Mouse (Mus musculus) mammary gland, adult 2 months (tissue): ENCODE data around the gene Rlim. TPM values are rescaled to one million over a fixed set of nuclear protein-coding genes. Genes with fewer than 3 reads are reported as not detected.

ENCODE experiments used
- polyA plus RNA-seq: library from polyadenylated mRNA; depleted of rRNA; stranded (reverse); fragments of >200 nt; gene quantifications from 2 replicates; pipeline ENCODE4 v1.2.3, GENCODE M21; 2012; ENCODE audit warnings: low replicate concordance; rRNA removed

The Rlim gene
- 2.6 and 5.5 TPM in 2 replicates for polyA plus RNA-seq

GRCm38 (mm10) chrX:103981169-103981689, at the start of gene Rlim:
Gene Rlim, minus strand, starts transcription at chrX:103981284.

Other genes with a start within 250 kb of the Rlim start
- gene Slc16a2, start 159.3 kb downstream of the Rlim start, polyA plus RNA-seq: 16.5 and 33.5 TPM in 2 replicates
- 0.11 and 0.14 TPM in 2 replicates for gene Nexmif, start 219.9 kb upstream of the Rlim start, polyA plus RNA-seq